Mouse (Mus musculus) midbrain, embryonic 13.5 days (tissue): ENCODE measurements around the gene Castor1. TPM values are rescaled to one million over a fixed set of nuclear protein-coding genes. Genes with fewer than 3 reads are reported as not detected.

Experiments used
- ATAC-seq: fragments of 200-750 bp; cut with Nextera tagmentation; 2 replicates; pipeline ENCODE4 v1.8.0; 2017; ENCODE audit warnings: mild to moderate bottlenecking, moderate TSS enrichment, moderate library complexity
- H3K27ac ChIP-seq: fragments of 300-500 bp; sonication (generic); 2 replicates; pipeline ENCODE4 v1.5.1; 2015; ENCODE audit warnings: inconsistent platforms, mild to moderate bottlenecking, moderate library complexity
- H3K27me3 ChIP-seq: fragments of 300-500 bp; sonication (generic); 2 replicates; pipeline ENCODE4 v1.6.1; 2015; ENCODE audit warnings: mild to moderate bottlenecking, inconsistent platforms
- H3K36me3 ChIP-seq: fragments of 300-500 bp; sonication (generic); 2 replicates; pipeline ENCODE4 v1.6.1; 2015; ENCODE audit warnings: mild to moderate bottlenecking, inconsistent platforms
- H3K4me1 ChIP-seq: fragments of 300-500 bp; sonication (generic); replicated peaks from 2 replicates; pipeline ENCODE4 v1.6.1; 2015; ENCODE audit warnings: inconsistent platforms
- H3K4me2 ChIP-seq: fragments of 300-500 bp; sonication (generic); replicated peaks from 2 replicates; pipeline ENCODE4 v1.6.1; 2015; ENCODE audit warnings: moderate library complexity, mild to moderate bottlenecking, inconsistent platforms
- H3K4me3 ChIP-seq: fragments of 300-500 bp; sonication (generic); replicated peaks from 2 replicates; pipeline ENCODE4 v1.5.1; 2015; ENCODE audit warnings: mild to moderate bottlenecking, inconsistent platforms
- H3K9ac ChIP-seq: fragments of 300-500 bp; sonication (generic); replicated peaks from 2 replicates; pipeline ENCODE4 v1.6.1; 2015; ENCODE audit warnings: mild to moderate bottlenecking, inconsistent platforms
- H3K9me3 ChIP-seq: fragments of 300-500 bp; sonication (generic); 2 replicates; pipeline ENCODE4 v1.6.1; 2016; ENCODE audit warnings: mild to moderate bottlenecking, inconsistent platforms
- WGBS: fragments of 180-500 bp; shearing (Covaris S2); methylation state at CpG from one replicate; pipeline ENCODE4 v1.1.7; 2015; 5-methylcytosine and 5-hydroxymethylcytosine counted together
- polyA plus RNA-seq: library from polyadenylated mRNA; unstranded; fragments of >200 nt; fragmentation: Nextera tagmentation; extraction: Ambion mirVana; gene quantifications from 2 replicates; pipeline ENCODE4 v1.2.1, GENCODE M21; 2015

Castor1 gene
- polyA plus RNA-seq, 1 experiment from 2014 or later, result 1.5 TPM

- Histone ChIP-seq H3K36me3 (peaks cover 91% of the 10 kb centered on the region), H3K27ac (no peak overlapping the region), H3K9me3 (no peaks in the 10 kb centered on the region), H3K9ac (no peak overlapping the region), H3K4me1 (no peaks in the 10 kb centered on the region), H3K4me2 (no peak overlapping the region), H3K27me3 (no peaks in the 10 kb centered on the region), H3K4me3 (no peak overlapping the region)
- ATAC-seq, result no peak
- WGBS, result 88% methylated on average over 1 of the region's 1 CpGs
These were observed 7.2 kb upstream of the Castor1 start for GRCm38 (mm10) chr11:4210786-4211185.

GRCm38 (mm10) chr11:4213107-4213506, 4.9 kb upstream of the Castor1 start:
- ATAC-seq, result no peak
- peaks cover 4% of the 10 kb centered on the region for H3K9me3 ChIP-seq
- peaks cover 77% of the 10 kb centered on the region for H3K36me3 ChIP-seq
- WGBS, result 93% methylated on average over 10 of the region's 10 CpGs
- no peak overlapping the region for H3K4me3 ChIP-seq
- H3K4me1 ChIP-seq, result peaks cover 4% of the 10 kb centered on the region
- no peak overlapping the region for H3K27ac ChIP-seq
- H3K9ac ChIP-seq, result no peak overlapping the region
- peaks cover 9% of the 10 kb centered on the region for H3K27me3 ChIP-seq
- H3K4me2 ChIP-seq, result no peak overlapping the region

- Histone ChIP-seq H3K36me3 (peaks cover 63% of the 10 kb centered on the region), H3K4me1 (peaks cover 9% of the 10 kb centered on the region), H3K27ac (no peak overlapping the region), H3K4me3 (no peak overlapping the region), H3K9me3 (peaks cover 4% of the 10 kb centered on the region), H3K9ac (no peak overlapping the region), H3K4me2 (no peak overlapping the region), H3K27me3 (peaks cover 23% of the 10 kb centered on the region)
- WGBS, result 96% methylated on average over 14 of the region's 14 CpGs
- ATAC-seq, result no peak
These were observed 3.5 kb upstream of the Castor1 start for GRCm38 (mm10) chr11:4214572-4214971.

DNA sequence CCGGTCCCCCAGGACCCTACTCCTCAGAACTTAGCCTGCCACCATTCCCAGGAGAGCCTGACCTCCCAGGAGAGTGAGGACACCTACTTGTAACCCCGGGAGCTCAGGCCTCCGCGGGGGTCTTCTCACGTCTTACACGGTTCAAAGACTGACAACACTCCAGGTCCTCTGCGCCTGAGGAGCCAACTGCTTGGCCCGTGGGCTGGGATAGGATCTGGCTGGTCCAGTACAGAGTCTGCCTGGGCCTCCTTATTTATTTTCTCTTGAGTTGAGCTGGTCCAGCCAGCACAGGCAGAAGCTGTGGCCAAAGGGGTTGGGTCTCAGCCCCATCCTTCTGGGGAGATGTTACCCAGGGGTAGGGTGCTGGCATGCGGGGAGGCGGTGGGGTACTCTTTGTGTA, 3.0 kb upstream of the Castor1 start:
- no peak overlapping the region for H3K9ac ChIP-seq
- no peak overlapping the region for H3K27ac ChIP-seq
- H3K9me3 ChIP-seq, result peaks cover 4% of the 10 kb centered on the region
- peaks cover 58% of the 10 kb centered on the region for H3K36me3 ChIP-seq
- peaks cover 9% of the 10 kb centered on the region for H3K4me1 ChIP-seq
- H3K27me3 ChIP-seq, result peaks cover 27% of the 10 kb centered on the region
- H3K4me2 ChIP-seq, result no peak overlapping the region
- whole genome bisulfite sequencing, result 90% methylated on average over 10 of the region's 10 CpGs
- H3K4me3 ChIP-seq, result no peak overlapping the region
- ATAC-seq, result no peak

DNA sequence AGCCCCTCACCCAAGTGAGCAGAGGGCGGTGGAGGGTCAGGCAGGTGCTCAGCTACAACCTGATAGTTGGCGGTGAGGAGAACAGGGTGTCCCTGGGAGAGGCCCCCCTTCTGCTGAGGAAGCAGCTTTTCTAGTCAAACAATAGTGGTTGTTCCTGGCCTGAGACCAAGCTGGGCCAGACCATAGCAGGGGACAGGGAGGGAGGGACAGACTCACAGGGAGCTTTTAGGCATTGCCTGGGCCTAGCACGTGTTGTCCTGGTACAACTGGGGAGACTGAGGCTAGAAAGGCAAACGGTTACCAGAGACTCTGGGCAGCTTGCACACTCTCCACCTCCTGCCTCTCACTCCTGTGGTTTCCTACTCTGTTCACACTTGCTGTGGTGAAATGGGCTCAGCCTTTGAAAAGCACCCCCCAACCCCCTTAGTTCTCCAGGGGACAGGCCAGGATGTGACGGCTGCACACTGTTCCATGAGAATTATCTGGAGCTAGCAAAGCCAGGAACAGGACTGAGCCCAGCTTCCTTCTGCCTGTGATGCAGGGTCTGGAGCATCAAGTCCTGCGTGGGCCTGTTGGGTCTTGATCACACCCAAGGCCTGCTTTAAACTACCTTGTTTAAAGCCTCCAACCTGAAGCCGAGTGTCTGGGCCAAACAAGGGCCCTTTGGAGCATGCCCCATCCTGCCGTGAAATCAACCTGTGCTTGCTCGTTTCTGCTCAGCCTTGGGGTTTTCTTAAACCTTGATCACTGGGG, 1.6 kb upstream of the Castor1 start:
- peaks cover 9% of the 10 kb centered on the region for H3K4me1 ChIP-seq
- no peak overlapping the region for H3K27ac ChIP-seq
- 82% methylated on average over 9 of the region's 9 CpGs for WGBS
- no peak overlapping the region for H3K4me3 ChIP-seq
- no peak overlapping the region for H3K9ac ChIP-seq
- H3K9me3 ChIP-seq, result peaks cover 4% of the 10 kb centered on the region
- H3K4me2 ChIP-seq, result no peak overlapping the region
- peaks cover 33% of the 10 kb centered on the region for H3K27me3 ChIP-seq
- H3K36me3 ChIP-seq, result peaks cover 48% of the 10 kb centered on the region
- ATAC-seq, result no peak

- Histone ChIP-seq H3K27ac (no peak overlapping the region), H3K4me1 (peaks cover 9% of the 10 kb centered on the region), H3K4me3 (peak overlapping the region; percentile 45), H3K36me3 (peaks cover 26% of the 10 kb centered on the region), H3K9ac (peak overlapping the region; percentile 55), H3K9me3 (peaks cover 4% of the 10 kb centered on the region), H3K27me3 (peaks cover 33% of the 10 kb centered on the region), H3K4me2 (peak overlapping the region; percentile 76)
- WGBS, result 6% methylated on average over 6 of the region's 6 CpGs
- ATAC-seq, result no peak
These were observed 612 bp downstream of the Castor1 start for GRCm38 (mm10) chr11:4218637-4219036.

GRCm38 (mm10) chr11:4219317-4219751, 1.3 kb downstream of the Castor1 start:
- Histone ChIP-seq H3K4me3 (no peak overlapping the region), H3K36me3 (peaks cover 19% of the 10 kb centered on the region), H3K9ac (no peak overlapping the region), H3K27ac (no peak overlapping the region), H3K27me3 (peaks cover 33% of the 10 kb centered on the region), H3K4me2 (no peak overlapping the region), H3K9me3 (peaks cover 4% of the 10 kb centered on the region), H3K4me1 (peaks cover 9% of the 10 kb centered on the region)
- 14% methylated on average over 2 of the region's 2 CpGs for WGBS
- ATAC-seq, result 0 out of 2 replicates have a peak, but pooled peaks have one; percentile 32

DNA sequence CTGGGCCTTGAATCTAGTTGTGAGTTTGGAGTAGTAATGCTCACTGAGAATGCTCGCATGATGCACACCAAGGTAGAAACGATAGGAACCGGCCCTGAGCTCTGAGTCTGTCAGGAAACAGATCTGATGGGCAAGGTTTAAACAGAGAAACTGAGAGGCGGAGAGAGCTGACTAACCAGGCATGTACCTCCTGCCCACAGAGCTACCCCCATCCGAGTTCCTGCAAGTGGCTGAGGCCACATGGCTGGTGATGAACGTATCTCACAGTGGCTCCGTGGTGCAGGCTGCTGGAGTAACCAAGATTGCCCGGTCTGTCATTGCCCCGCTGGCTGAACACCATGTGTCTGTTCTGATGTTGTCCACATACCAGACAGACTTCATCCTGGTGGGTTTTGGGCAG, 1.9 kb downstream of the Castor1 start:
- Histone ChIP-seq H3K4me1 (peaks cover 9% of the 10 kb centered on the region), H3K27me3 (peaks cover 33% of the 10 kb centered on the region), H3K9me3 (peaks cover 4% of the 10 kb centered on the region), H3K9ac (no peak overlapping the region), H3K4me3 (no peak overlapping the region), H3K4me2 (no peak overlapping the region), H3K27ac (no peak overlapping the region), H3K36me3 (peaks cover 14% of the 10 kb centered on the region)
- 69% methylated on average over 9 of the region's 9 CpGs for WGBS
- no peak for ATAC-seq

DNA sequence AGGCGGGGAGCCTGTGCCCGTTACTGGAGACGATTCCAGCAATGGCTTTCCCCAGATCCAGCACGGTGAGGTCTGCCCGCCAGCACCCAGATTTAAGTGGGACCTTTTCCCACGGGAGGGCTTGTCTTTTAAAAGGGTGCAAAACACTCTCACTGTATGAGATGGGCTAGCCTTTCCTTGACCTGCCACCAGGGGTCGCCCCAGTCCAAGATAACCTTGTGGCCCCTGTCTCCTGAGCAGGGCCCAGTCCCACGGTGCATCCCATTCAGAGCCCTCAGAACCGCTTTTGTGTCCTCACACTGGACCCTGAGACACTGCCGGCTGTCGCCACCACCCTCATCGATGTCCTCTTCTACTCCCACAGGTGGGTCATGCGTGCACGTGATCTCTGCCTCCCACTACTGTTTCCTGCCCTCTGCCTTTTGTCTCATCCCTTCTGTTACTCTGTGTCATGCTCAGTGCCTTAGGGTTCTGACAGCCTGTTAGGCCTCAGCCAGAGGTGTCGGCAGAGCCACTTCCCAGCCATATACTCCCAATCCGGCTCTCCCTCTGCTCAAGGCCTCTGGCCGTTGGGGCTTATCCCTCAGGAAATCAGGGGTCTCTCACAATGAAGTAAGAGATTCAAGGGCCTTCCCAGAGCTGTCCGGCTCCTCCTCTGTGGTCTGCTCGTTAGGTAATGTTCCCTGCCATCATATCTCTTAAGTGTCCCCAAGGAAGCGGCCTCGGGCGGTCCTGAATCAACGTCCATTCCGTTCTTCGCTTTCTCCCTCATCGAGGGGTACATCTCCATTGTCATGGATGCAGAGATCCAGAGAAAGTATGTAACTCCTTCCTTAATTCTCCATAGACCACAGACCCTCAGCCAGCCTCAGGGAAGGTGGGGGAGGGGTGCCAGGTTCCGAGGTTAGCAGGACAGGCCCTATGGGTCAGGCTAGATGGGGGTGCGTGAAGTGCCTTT, 2.7 kb downstream of the Castor1 start:
- peaks cover 5% of the 10 kb centered on the region for H3K36me3 ChIP-seq
- WGBS, result 46% methylated on average over 28 of the region's 28 CpGs

GRCm38 (mm10) chr11:4222046-4222950, 4.3 kb downstream of the Castor1 start:
- no peak overlapping the region for H3K4me2 ChIP-seq
- H3K9ac ChIP-seq, result no peak overlapping the region
- H3K4me1 ChIP-seq, result peaks cover 9% of the 10 kb centered on the region
- WGBS, result 75% methylated on average over 17 of the region's 17 CpGs
- H3K4me3 ChIP-seq, result no peak overlapping the region
- H3K9me3 ChIP-seq, result peaks cover 4% of the 10 kb centered on the region
- ATAC-seq, result no peak
- no peak overlapping the region for H3K27ac ChIP-seq
- peaks cover 32% of the 10 kb centered on the region for H3K27me3 ChIP-seq
- H3K36me3 ChIP-seq, result no peaks in the 10 kb centered on the region

More for the DNA sequence above, 2.7 kb downstream of the Castor1 start:
- no peak for ATAC-seq
- Histone ChIP-seq H3K9me3 (peaks cover 4% of the 10 kb centered on the region), H3K4me2 (no peak overlapping the region), H3K27ac (no peak overlapping the region), H3K9ac (no peak overlapping the region), H3K4me3 (no peak overlapping the region), H3K4me1 (peaks cover 9% of the 10 kb centered on the region), H3K27me3 (peaks cover 33% of the 10 kb centered on the region)

- 25% methylated on average over 6 of the region's 7 CpGs for WGBS
- peaks cover 2% of the 10 kb centered on the region; the same call in 1 of the 2 replicates for H3K4me1 ChIP-seq
- H3K27ac ChIP-seq, result no peak overlapping the region
- ATAC-seq, result no peak
- no peaks in the 10 kb centered on the region for H3K36me3 ChIP-seq
- H3K27me3 ChIP-seq, result peaks cover 19% of the 10 kb centered on the region
- H3K4me3 ChIP-seq, result no peak overlapping the region
- no peak overlapping the region for H3K9ac ChIP-seq
- H3K9me3 ChIP-seq, result no peaks in the 10 kb centered on the region
- no peak overlapping the region for H3K4me2 ChIP-seq
These were observed 5.6 kb downstream of the Castor1 start for GRCm38 (mm10) chr11:4223393-4224188.
